Mouse (Mus musculus): ENCODE data around the gene Irgc1. TPM values are rescaled to one million over a fixed set of nuclear protein-coding genes. Genes with fewer than 3 reads are reported as not detected.

Gene Irgc1
- total and polyA plus RNA-seq, 3 experiments: 0.09 to 2.0 (median 0.33) TPM

GRCm38 (mm10) chr7:24473913-24474529 lies 21.9 kb upstream of the Irgc1 start:
- H3K4me3 ChIP-seq (ENCODE audit: low read depth, low read length): no peak overlapping the region
- H3K4me1 ChIP-seq (ENCODE audit: insufficient read depth, low read depth, low read length): no peaks in the 10 kb centered on the region; the same call in 1 of the 2 replicates
- H3K27me3 ChIP-seq (ENCODE audit: insufficient read depth, low read length): peaks cover 4% of the 10 kb centered on the region
- no peaks in the 10 kb centered on the region for H3K36me3 ChIP-seq (replicated peaks)
- ATAC-seq (ENCODE audit: extremely low read depth, insufficient number of reproducible peaks, low FRiP score, poor library complexity, severe bottlenecking) (no peak; the same call in 1 of the 2 replicates), DNase-seq (ENCODE audit: low spot score) (peak; percentile 63)
- TF ChIP-seq CTCF (IDR thresholded peaks at IDR 0.05; ENCODE audit: low read depth, low read length) (peak; percentile 93), POLR2AphosphoS5 (IDR thresholded peaks at IDR 0.05; ENCODE audit: insufficient replicate concordance, low read depth, low read length) (no peak)
- H3K9me3 ChIP-seq (replicated peaks): 0 out of 2 replicates have a peak, but pooled peaks cover 2% of the 10 kb centered on the region

- H3K27me3 ChIP-seq (ENCODE audit: insufficient read depth, low read length): peaks cover 5% of the 10 kb centered on the region
- H3K36me3 ChIP-seq (replicated peaks): no peaks in the 10 kb centered on the region
- DNase-seq (ENCODE audit: low spot score) (no peak), ATAC-seq (ENCODE audit: extremely low read depth, insufficient number of reproducible peaks, low FRiP score, poor library complexity, severe bottlenecking) (no peak)
- TF ChIP-seq POLR2AphosphoS5 (IDR thresholded peaks at IDR 0.05; ENCODE audit: insufficient replicate concordance, low read depth, low read length) (no peak), CTCF (IDR thresholded peaks at IDR 0.05; ENCODE audit: low read depth, low read length) (peak; percentile 85)
- no peaks in the 10 kb centered on the region; the same call in 1 of the 2 replicates for H3K4me1 ChIP-seq (ENCODE audit: insufficient read depth, low read depth, low read length)
- H3K9me3 ChIP-seq (replicated peaks): 0 out of 2 replicates have a peak, but pooled peaks cover 2% of the 10 kb centered on the region
- H3K4me3 ChIP-seq (ENCODE audit: low read depth, low read length): no peak overlapping the region
These were observed 20.8 kb upstream of the Irgc1 start for GRCm38 (mm10) chr7:24472937-24473336.

- ATAC-seq (ENCODE audit: extremely low read depth, insufficient number of reproducible peaks, low FRiP score, poor library complexity, severe bottlenecking): no peak
- no peak overlapping the region for H3K4me3 ChIP-seq (ENCODE audit: low read depth, low read length)
- no peak for DNase-seq (ENCODE audit: low spot score)
- TF ChIP-seq CTCF (IDR thresholded peaks at IDR 0.05; ENCODE audit: low read depth, low read length) (no peak), GATA2 (IDR thresholded peaks at IDR 0.05; ENCODE audit: borderline replicate concordance, low read depth, low read length) (no peak), GATA1 (IDR thresholded peaks at IDR 0.05; ENCODE audit: borderline replicate concordance, low read length) (no peak), POLR2AphosphoS5 (IDR thresholded peaks at IDR 0.05; ENCODE audit: insufficient replicate concordance, low read depth, low read length) (no peak), TAL1 (conservative IDR thresholded peaks at IDR 0.05; ENCODE audit: low read depth, low read length) (no peak)
- H3K27me3 ChIP-seq (ENCODE audit: insufficient read depth, low read length): peaks cover 6% of the 10 kb centered on the region; the same call in 1 of the 2 replicates
- no peaks in the 10 kb centered on the region for H3K36me3 ChIP-seq (replicated peaks)
- no peaks in the 10 kb centered on the region; the same call in 1 of the 2 replicates for H3K4me1 ChIP-seq (ENCODE audit: insufficient read depth, low read depth, low read length)
- no peaks in the 10 kb centered on the region for H3K9me3 ChIP-seq (replicated peaks)
These were observed 20.3 kb upstream of the Irgc1 start for GRCm38 (mm10) chr7:24472442-24472841.

GRCm38 (mm10) chr7:24470356-24470755 lies 18.3 kb upstream of the Irgc1 start:
- TF ChIP-seq CTCF (IDR thresholded peaks at IDR 0.05; ENCODE audit: low read depth, low read length) (no peak), GATA1 (IDR thresholded peaks at IDR 0.05; ENCODE audit: borderline replicate concordance, low read length) (no peak), GATA2 (IDR thresholded peaks at IDR 0.05; ENCODE audit: borderline replicate concordance, low read depth, low read length) (no peak), POLR2AphosphoS5 (IDR thresholded peaks at IDR 0.05; ENCODE audit: insufficient replicate concordance, low read depth, low read length) (no peak), TAL1 (conservative IDR thresholded peaks at IDR 0.05; ENCODE audit: low read depth, low read length) (no peak)
- Histone ChIP-seq H3K27me3 (ENCODE audit: insufficient read depth, low read length) (peaks cover 10% of the 10 kb centered on the region; the same call in 1 of the 2 replicates), H3K36me3 (replicated peaks) (no peaks in the 10 kb centered on the region), H3K9me3 (replicated peaks) (no peaks in the 10 kb centered on the region), H3K4me1 (ENCODE audit: insufficient read depth, low read depth, low read length) (no peaks in the 10 kb centered on the region; the same call in 1 of the 2 replicates), H3K4me3 (ENCODE audit: low read depth, low read length) (no peak overlapping the region)
- ATAC-seq (ENCODE audit: extremely low read depth, insufficient number of reproducible peaks, low FRiP score, poor library complexity, severe bottlenecking) (no peak), DNase-seq (ENCODE audit: low spot score) (no peak)

- TF ChIP-seq POLR2AphosphoS5 (IDR thresholded peaks at IDR 0.05; ENCODE audit: insufficient replicate concordance, low read depth, low read length): no peak
- peak; percentile 42; the same call in 1 of the 2 replicates for TF ChIP-seq CTCF (IDR thresholded peaks at IDR 0.05; ENCODE audit: low read depth, low read length)
- H3K4me3 ChIP-seq (ENCODE audit: low read depth, low read length): no peak overlapping the region
- H3K9me3 ChIP-seq (replicated peaks): no peaks in the 10 kb centered on the region
- H3K27me3 ChIP-seq (ENCODE audit: insufficient read depth, low read length): peaks cover 12% of the 10 kb centered on the region
- DNase-seq (ENCODE audit: low spot score) (no peak), ATAC-seq (ENCODE audit: extremely low read depth, insufficient number of reproducible peaks, low FRiP score, poor library complexity, severe bottlenecking) (no peak)
- H3K4me1 ChIP-seq (ENCODE audit: insufficient read depth, low read depth, low read length): no peaks in the 10 kb centered on the region; the same call in 1 of the 2 replicates
- H3K36me3 ChIP-seq (replicated peaks): no peaks in the 10 kb centered on the region
These were observed 17.0 kb upstream of the Irgc1 start for GRCm38 (mm10) chr7:24469126-24469525.

- H3K27me3 ChIP-seq (ENCODE audit: insufficient read depth, low read length): peaks cover 13% of the 10 kb centered on the region
- no peak for DNase-seq (ENCODE audit: low spot score)
- no peak for TF ChIP-seq POLR2AphosphoS5 (IDR thresholded peaks at IDR 0.05; ENCODE audit: insufficient replicate concordance, low read depth, low read length)
- TF ChIP-seq GATA2 (IDR thresholded peaks at IDR 0.05; ENCODE audit: borderline replicate concordance, low read depth, low read length): no peak
- no peak for ATAC-seq (ENCODE audit: extremely low read depth, insufficient number of reproducible peaks, low FRiP score, poor library complexity, severe bottlenecking)
- no peaks in the 10 kb centered on the region for H3K4me1 ChIP-seq (ENCODE audit: insufficient read depth, low read depth, low read length)
- no peaks in the 10 kb centered on the region for H3K9me3 ChIP-seq (replicated peaks)
- no peaks in the 10 kb centered on the region for H3K36me3 ChIP-seq (replicated peaks)
- H3K4me3 ChIP-seq (ENCODE audit: low read depth, low read length): no peak overlapping the region
These were observed 15.8 kb upstream of the Irgc1 start for GRCm38 (mm10) chr7:24467886-24468285.

- H3K4me1 ChIP-seq (ENCODE audit: insufficient read depth, low read depth, low read length): peaks cover 5% of the 10 kb centered on the region
- DNase-seq (ENCODE audit: low spot score) (no peak), ATAC-seq (ENCODE audit: extremely low read depth, insufficient number of reproducible peaks, low FRiP score, poor library complexity, severe bottlenecking) (no peak)
- H3K27me3 ChIP-seq (ENCODE audit: insufficient read depth, low read length): peaks cover 21% of the 10 kb centered on the region
- TF ChIP-seq POLR2AphosphoS5 (IDR thresholded peaks at IDR 0.05; ENCODE audit: insufficient replicate concordance, low read depth, low read length) (no peak), CTCF (IDR thresholded peaks at IDR 0.05; ENCODE audit: low read depth, low read length) (no peak), GATA2 (IDR thresholded peaks at IDR 0.05; ENCODE audit: borderline replicate concordance, low read depth, low read length) (no peak), GATA1 (IDR thresholded peaks at IDR 0.05; ENCODE audit: borderline replicate concordance, low read length) (no peak), TAL1 (conservative IDR thresholded peaks at IDR 0.05; ENCODE audit: low read depth, low read length) (no peak)
- no peak overlapping the region for H3K4me3 ChIP-seq (ENCODE audit: low read depth, low read length)
- H3K36me3 ChIP-seq (replicated peaks): no peaks in the 10 kb centered on the region
- H3K9me3 ChIP-seq (replicated peaks): no peaks in the 10 kb centered on the region
These were observed 14.7 kb upstream of the Irgc1 start for GRCm38 (mm10) chr7:24466835-24467234.
